Mouse (Mus musculus) right cerebral cortex, postnatal 10 days (tissue): Measurements from ENCODE around the gene N4bp2l1.
"Not testable (repeated sequence)": the region's sequence is repeated elsewhere in the genome, so short reads cannot be mapped to it uniquely, and the experiment has no call there.

ENCODE experiments used
- DNase-seq, 2 experiments: peaks; one replicate each; pipeline ENCODE4 v3.0.0; 2021; ENCODE audit warnings: low spot score in 2 of 2

The N4bp2l1 gene

GRCm38 (mm10) chr5:150597088-150597487 is at the start of gene N4bp2l1:
TSS of gene N4bp2l1 (minus strand) at chr5:150597188.
- DNase-seq, result no peak

- no peak for DNase-seq
Measured at GRCm38 (mm10) chr5:150644926-150645325, 47.9 kb upstream of the N4bp2l1 start.

- DNase-seq, result not testable (repeated sequence)
Measured at GRCm38 (mm10) chr5:150643390-150643789, 46.4 kb upstream of the N4bp2l1 start.

GRCm38 (mm10) chr5:150641440-150641839 is 44.5 kb upstream of the N4bp2l1 start:
- DNase-seq, result no peak

GRCm38 (mm10) chr5:150629692-150630091 is 32.7 kb upstream of the N4bp2l1 start:
- no peak for DNase-seq

GRCm38 (mm10) chr5:150629272-150629671 is 32.3 kb upstream of the N4bp2l1 start:
- no peak for DNase-seq

GRCm38 (mm10) chr5:150625528-150625927 is 28.5 kb upstream of the N4bp2l1 start:
- no peak for DNase-seq

GRCm38 (mm10) chr5:150622792-150623191 is 25.8 kb upstream of the N4bp2l1 start:
- no peak for DNase-seq

GRCm38 (mm10) chr5:150621592-150621991 is 24.6 kb upstream of the N4bp2l1 start:
- DNase-seq, result no peak

- no peak for DNase-seq
Measured at GRCm38 (mm10) chr5:150620588-150621135, 23.7 kb upstream of the N4bp2l1 start.

- no peak for DNase-seq
Measured at GRCm38 (mm10) chr5:150618599-150619355, 21.8 kb upstream of the N4bp2l1 start.

- DNase-seq, result no peak
Measured at GRCm38 (mm10) chr5:150616731-150617130, 19.7 kb upstream of the N4bp2l1 start.

GRCm38 (mm10) chr5:150616216-150616615 is 19.2 kb upstream of the N4bp2l1 start:
- DNase-seq, result no peak

GRCm38 (mm10) chr5:150614054-150614453 is 17.1 kb upstream of the N4bp2l1 start:
- no peak for DNase-seq

- DNase-seq, result no peak
Measured at GRCm38 (mm10) chr5:150611697-150612096, 14.7 kb upstream of the N4bp2l1 start.

- no peak for DNase-seq
Measured at GRCm38 (mm10) chr5:150611136-150611535, 14.1 kb upstream of the N4bp2l1 start.

- DNase-seq, result no peak
Measured at GRCm38 (mm10) chr5:150607631-150608030, 10.6 kb upstream of the N4bp2l1 start.

- DNase-seq, result no peak
Measured at GRCm38 (mm10) chr5:150606131-150606530, 9.1 kb upstream of the N4bp2l1 start.

- no peak for DNase-seq
Measured at GRCm38 (mm10) chr5:150601441-150602230, 4.6 kb upstream of the N4bp2l1 start.

GRCm38 (mm10) chr5:150600554-150601440 is 3.8 kb upstream of the N4bp2l1 start:
- DNase-seq, result peak in 1 of 2 experiments; percentile 32
